Mouse (Mus musculus) cerebellum, adult 2 months (tissue): ENCODE data around the gene Idh3a.

Experiments
- CTCF ChIP-seq: fragments of 200-500 bp; IDR thresholded peaks from 2 replicates; pipeline ENCODE4 v1.5.1; 2011; ENCODE audit warnings: low read depth, mild to moderate bottlenecking, control low read depth, low read length, moderate library complexity, borderline replicate concordance; ENCODE audit not compliant: insufficient read depth
- POLR2A ChIP-seq: fragments of 200-500 bp; IDR thresholded peaks from 2 replicates; pipeline ENCODE4 v1.6.1; 2011; ENCODE audit warnings: low read length, control low read depth, borderline replicate concordance; ENCODE audit not compliant: insufficient read depth

DNA sequence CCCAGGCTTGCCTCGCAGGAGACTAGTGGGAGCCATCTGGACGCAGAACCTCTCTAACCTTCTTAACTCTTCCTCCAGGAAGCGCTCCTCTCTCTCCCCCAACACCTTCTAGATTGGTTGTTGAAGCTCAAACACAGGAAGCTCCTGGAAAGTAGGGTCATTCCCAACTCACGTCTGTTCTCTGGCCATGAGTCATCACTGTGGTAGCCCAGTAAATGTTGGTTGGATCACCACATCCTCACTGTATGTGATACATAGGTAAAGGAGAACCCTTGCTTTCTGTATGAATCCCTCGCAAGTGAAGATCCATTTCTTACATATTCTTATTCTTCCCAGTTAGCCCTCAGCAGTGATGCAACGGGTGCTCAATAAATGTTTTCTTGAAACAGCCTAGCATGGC is 59.4 kb downstream of the Idh3a start:
- TF ChIP-seq CTCF (no peak), POLR2A (no peak)
